Mouse (Mus musculus) heart, postnatal 0 days (tissue): ENCODE measurements at regions not wholly inside any gene's neighbourhood (a gene's known extent, or its start where the extent isn't known, plus 50 kb on each side); places are given as distances from the start of the nearest gene placed in this dataset.

Experiments
- ATAC-seq: fragments of 200-750 bp; cut with Nextera tagmentation; 2 replicates; pipeline ENCODE4 v1.8.0; 2017; ENCODE audit warnings: low read depth, moderate number of reproducible peaks, moderate library complexity; ENCODE audit not compliant: insufficient read depth
- DNase-seq: peaks from one replicate; pipeline ENCODE4 v3.0.0-alpha.2; 2016; ENCODE audit warnings: low spot score
- H3K27ac ChIP-seq: fragments of 300-500 bp; sonication (generic); 2 replicates; pipeline ENCODE4 v1.5.1; 2014; ENCODE audit warnings: low read depth, mild to moderate bottlenecking
- H3K27me3 ChIP-seq: fragments of 300-500 bp; sonication (generic); 2 replicates; pipeline ENCODE4 v1.6.1; 2014; ENCODE audit warnings: low read length, mixed read lengths; ENCODE audit not compliant: control insufficient read depth, insufficient read depth
- H3K36me3 ChIP-seq: fragments of 300-500 bp; sonication (generic); replicated peaks from 2 replicates; pipeline ENCODE4 v1.6.1; 2014; ENCODE audit warnings: low read length, mixed read lengths; ENCODE audit not compliant: control insufficient read depth, insufficient read depth
- H3K4me1 ChIP-seq: fragments of 300-500 bp; sonication (generic); 2 replicates; pipeline ENCODE4 v1.6.1; 2014; ENCODE audit warnings: antibody characterized with exemption; ENCODE audit not compliant: control insufficient read depth, insufficient read depth
- H3K4me2 ChIP-seq: fragments of 300-500 bp; sonication (generic); 2 replicates; pipeline ENCODE4 v1.6.1; 2014; ENCODE audit warnings: low read depth, mild to moderate bottlenecking, low read length, moderate library complexity
- H3K4me3 ChIP-seq: fragments of 300-500 bp; sonication (generic); 2 replicates; pipeline ENCODE4 v1.5.1; 2014; ENCODE audit warnings: low read depth, low read length
- H3K9ac ChIP-seq: fragments of 300-500 bp; sonication (generic); replicated peaks from 2 replicates; pipeline ENCODE4 v1.6.1; 2014; ENCODE audit warnings: low read depth, low read length, mixed read lengths
- H3K9me3 ChIP-seq: fragments of 300-500 bp; sonication (generic); replicated peaks from 2 replicates; pipeline ENCODE4 v1.6.1; 2016; ENCODE audit warnings: low read length; ENCODE audit not compliant: control insufficient read depth
- CTCF ChIP-seq: IDR thresholded peaks from 2 replicates; pipeline ENCODE4 v1.5.1; 2016; ENCODE audit warnings: antibody characterized with exemption, control low read depth, low read depth
- EP300 ChIP-seq: IDR thresholded peaks from 2 replicates; pipeline ENCODE4 v1.6.1; 2016; ENCODE audit warnings: antibody characterized with exemption, low read depth
- WGBS: fragments of 180-500 bp; shearing (Covaris S2); extraction: QIAGEN DNeasy Blood & Tissue Kit; methylation state at CpG from one replicate; pipeline ENCODE4 v1.1.7; 2014; 5-methylcytosine and 5-hydroxymethylcytosine counted together

DNA sequence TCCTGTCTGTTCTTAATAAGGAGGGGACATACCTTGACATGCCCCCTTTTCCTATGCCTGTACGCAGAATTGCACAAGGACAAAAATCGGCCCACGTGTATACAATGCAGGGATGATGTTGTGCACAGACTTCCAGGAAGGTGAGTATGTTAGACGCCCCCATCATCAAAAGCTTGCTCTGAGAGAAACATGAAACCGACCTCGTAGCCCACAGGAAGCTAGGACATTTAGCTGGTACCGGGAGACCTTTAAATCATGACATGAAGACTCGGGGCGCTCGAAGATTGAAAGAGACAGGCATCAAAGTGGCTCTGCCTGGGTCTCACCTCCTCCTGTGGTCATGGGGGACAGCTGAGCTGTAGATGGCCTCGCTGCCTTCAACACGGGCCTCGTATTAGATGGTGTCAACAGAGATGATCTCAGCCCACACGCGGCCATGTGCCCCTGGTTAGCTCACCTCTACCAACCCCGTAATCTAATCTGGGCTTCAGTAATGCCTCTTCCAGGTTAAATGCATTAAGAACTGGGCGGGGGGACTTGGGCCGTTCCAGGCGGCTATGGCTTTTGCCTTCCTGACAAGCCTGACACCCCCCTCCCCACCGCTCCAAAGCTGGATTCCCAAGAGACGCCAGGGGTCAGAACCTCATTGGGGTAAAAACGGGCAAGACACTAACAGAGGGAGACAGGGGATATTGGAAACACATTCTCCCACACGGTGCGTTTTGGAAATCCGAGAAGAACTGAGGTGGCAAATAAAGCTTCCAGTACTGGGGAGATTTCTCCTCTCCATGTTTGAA lies 520.9 kb upstream of the Tbx3 start:
- H3K27ac ChIP-seq, result no peak overlapping the region
- no peaks in the 10 kb centered on the region for H3K9me3 ChIP-seq
- whole genome bisulfite sequencing, result 76% methylated on average over 25 of the region's 25 CpGs
- no peak overlapping the region for H3K4me3 ChIP-seq
- H3K4me1 ChIP-seq, result no peaks in the 10 kb centered on the region
- ATAC-seq (no peak), DNase-seq (no peak)
- H3K4me2 ChIP-seq, result no peak overlapping the region
- H3K9ac ChIP-seq, result no peak overlapping the region
- TF ChIP-seq CTCF (no peak), EP300 (no peak)
- no peaks in the 10 kb centered on the region for H3K36me3 ChIP-seq
- no peaks in the 10 kb centered on the region for H3K27me3 ChIP-seq

- Histone ChIP-seq H3K9me3 (peaks cover 9% of the 10 kb centered on the region; the same call in 1 of the 2 replicates), H3K27me3 (no peaks in the 10 kb centered on the region), H3K4me2 (no peak overlapping the region), H3K27ac (no peak overlapping the region), H3K9ac (no peak overlapping the region), H3K4me3 (no peak overlapping the region), H3K36me3 (no peaks in the 10 kb centered on the region), H3K4me1 (no peaks in the 10 kb centered on the region)
- TF ChIP-seq CTCF (no peak), EP300 (no peak)
- ATAC-seq, result no peak
- no peak for DNase-seq
- WGBS, result 83% methylated on average over 5 of the region's 5 CpGs
Measured at GRCm38 (mm10) chr5:119153086-119153485, 517.4 kb upstream of the Tbx3 start.

GRCm38 (mm10) chr5:119156638-119157037 lies 513.8 kb upstream of the Tbx3 start:
- no peak for DNase-seq
- Histone ChIP-seq H3K4me2 (no peak overlapping the region), H3K4me1 (no peaks in the 10 kb centered on the region), H3K27me3 (no peaks in the 10 kb centered on the region), H3K9ac (no peak overlapping the region), H3K27ac (no peak overlapping the region), H3K36me3 (no peaks in the 10 kb centered on the region), H3K4me3 (no peak overlapping the region), H3K9me3 (peaks cover 9% of the 10 kb centered on the region; the same call in 1 of the 2 replicates)
- ATAC-seq, result no peak
- 84% methylated on average over 6 of the region's 6 CpGs for WGBS
- TF ChIP-seq EP300, result no peak
- no peak for TF ChIP-seq CTCF

- no peaks in the 10 kb centered on the region for H3K4me1 ChIP-seq
- no peak overlapping the region for H3K4me2 ChIP-seq
- no peaks in the 10 kb centered on the region for H3K27me3 ChIP-seq
- peaks cover 9% of the 10 kb centered on the region; the same call in 1 of the 2 replicates for H3K9me3 ChIP-seq
- DNase-seq, result no peak
- no peaks in the 10 kb centered on the region for H3K36me3 ChIP-seq
- TF ChIP-seq CTCF (no peak), EP300 (no peak)
- H3K27ac ChIP-seq, result no peak overlapping the region
- WGBS, result 75% methylated on average over 4 of the region's 4 CpGs
- no peak overlapping the region for H3K4me3 ChIP-seq
- ATAC-seq, result no peak
- no peak overlapping the region for H3K9ac ChIP-seq
Measured at GRCm38 (mm10) chr5:119158171-119158570, 512.3 kb upstream of the Tbx3 start.

- Histone ChIP-seq H3K4me1 (no peaks in the 10 kb centered on the region), H3K4me2 (no peak overlapping the region), H3K36me3 (no peaks in the 10 kb centered on the region), H3K4me3 (no peak overlapping the region), H3K9me3 (no peaks in the 10 kb centered on the region), H3K9ac (no peak overlapping the region), H3K27ac (no peak overlapping the region), H3K27me3 (no peaks in the 10 kb centered on the region)
- ATAC-seq (no peak), DNase-seq (no peak)
- WGBS, result 89% methylated on average over 13 of the region's 13 CpGs
- no peak for TF ChIP-seq CTCF
- no peak for TF ChIP-seq EP300
Measured at GRCm38 (mm10) chr5:119162132-119162675, 508.3 kb upstream of the Tbx3 start.
